Comparison of ENCODE assay signal across 8 mouse cellular contexts in the genomic region with DNA sequence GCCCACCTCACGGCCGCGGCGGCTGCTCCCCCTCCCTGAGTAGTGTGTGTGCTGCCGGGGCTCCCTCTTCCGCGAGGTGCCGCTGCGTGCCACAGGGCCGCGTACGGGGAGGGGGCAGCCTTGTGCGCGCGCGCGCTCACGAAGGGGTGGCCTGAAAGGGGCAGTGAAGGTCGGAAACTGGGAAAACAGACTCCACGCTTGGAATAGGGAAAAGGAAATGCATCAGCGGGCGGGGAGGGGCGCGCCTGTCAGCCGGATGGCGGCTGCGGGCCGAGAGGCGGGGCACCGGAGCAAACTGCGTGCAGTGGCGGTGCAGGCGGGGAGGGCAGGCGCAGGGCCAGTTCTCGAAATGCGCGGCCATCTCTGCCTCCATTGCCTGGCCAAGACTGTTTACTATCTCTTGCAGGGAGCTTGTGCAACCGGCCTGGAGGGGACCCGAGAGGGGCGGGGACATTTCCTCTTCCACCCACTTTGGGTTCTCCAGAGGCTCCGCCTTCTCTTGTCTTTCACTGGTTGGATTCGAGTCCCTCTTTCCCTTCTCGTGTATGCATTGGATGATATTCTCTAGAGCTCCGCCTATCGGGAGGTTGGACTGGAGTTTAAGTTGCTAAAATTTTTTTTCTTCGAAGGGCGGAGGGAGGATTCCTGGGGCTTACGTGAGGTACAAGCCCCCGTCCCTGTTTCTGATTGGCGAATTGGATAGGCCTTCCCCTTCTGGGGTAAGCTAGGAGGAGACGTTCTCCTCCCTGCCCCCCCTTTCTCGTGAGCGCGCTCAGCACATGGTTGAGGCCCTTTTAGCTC. TPM values are rescaled to one million over a fixed set of nuclear protein-coding genes. Genes with fewer than 3 reads are reported as not detected.
DNase-seq lines count a peak whose midpoint lies in the region; ATAC-seq lines count a peak whose summit lies in the region.

No protein-coding gene starts in this region.

- peak overlapping the region; percentile 98 for H3K27ac ChIP-seq in hindbrain, embryonic 11.5 days (ENCODE audit: low read depth, low read length)

- DNase-seq in Muller cell, postnatal 12 days (ENCODE audit: inconsistent ontology term): peak; percentile 100
- peak; percentile 99 for DNase-seq in cerebellum, adult 9-11 months
- peak; percentile 99 for DNase-seq in frontal cortex, adult 2 months (ENCODE audit: extremely low spot score in 1 of 2, low spot score in 1 of 2)
- peak; percentile 95 for DNase-seq in hindbrain, embryonic 11.5 days (ENCODE audit: low spot score)
- peak; percentile 91 to 94 for DNase-seq in layer of hippocampus, postnatal 10 days (ENCODE audit: low spot score in 2 of 2)
- DNase-seq in lung, postnatal 10 days: peak; percentile 100
- peak; percentile 96 for DNase-seq in ovary, postnatal 36 days (ENCODE audit: low spot score)
- DNase-seq in thymus, postnatal 25 days: peak; percentile 94

- WGBS in hindbrain, embryonic 11.5 days: under 1% methylated on average over 50 of the region's 54 CpGs

- peak overlapping the region; percentile 73 for H3K9ac ChIP-seq in hindbrain, embryonic 11.5 days (ENCODE audit: low read depth, low read length)

- peak overlapping the region; percentile 92 for H3K4me3 ChIP-seq in hindbrain, embryonic 11.5 days (ENCODE audit: low read depth, low read length)

- peaks cover 4% of the 10 kb centered on the region; the same call in 1 of the 2 replicates for H3K4me1 ChIP-seq in hindbrain, embryonic 11.5 days (replicated peaks; ENCODE audit: control insufficient read depth, insufficient read depth, low read length)

- no peaks in the 10 kb centered on the region for H3K36me3 ChIP-seq in hindbrain, embryonic 11.5 days (ENCODE audit: control insufficient read depth, insufficient read depth, low read length)

- ATAC-seq in hindbrain, embryonic 11.5 days (ENCODE audit: low FRiP score): peak; percentile 74

- no peaks in the 10 kb centered on the region for H3K27me3 ChIP-seq in hindbrain, embryonic 11.5 days (ENCODE audit: control insufficient read depth, insufficient read depth, low read length)

- no peaks in the 10 kb centered on the region for H3K9me3 ChIP-seq in hindbrain, embryonic 11.5 days (ENCODE audit: control insufficient read depth, low read length)

- peak overlapping the region; percentile 91 for H3K4me2 ChIP-seq in hindbrain, embryonic 11.5 days (replicated peaks; ENCODE audit: low read depth, low read length)

RNA-seq across cellular contexts. Expression of gene Sin3a, which starts 1.3 kb away (rescaled TPM):
- polyA plus RNA-seq in frontal cortex, adult 2 months (2012; rRNA removed): 27.4 and 29.9 TPM in 2 replicates
- 52.8 and 53.8 TPM in 2 replicates for polyA plus RNA-seq in hindbrain, embryonic 11.5 days (2014; fragmentation: Nextera tagmentation; extraction: Ambion mirVana)
- 10 to 100 TPM; 36.2 to 36.4 TPM for total RNA-seq in layer of hippocampus, postnatal 10 days (2021)

RNA-seq across cellular contexts. Expression of gene Man2c1, which starts 57.3 kb away (rescaled TPM):
- polyA plus RNA-seq in frontal cortex, adult 2 months (2012; rRNA removed): 241 and 243 TPM in 2 replicates
- polyA plus RNA-seq in hindbrain, embryonic 11.5 days (2014; fragmentation: Nextera tagmentation; extraction: Ambion mirVana): 19.2 and 22.3 TPM in 2 replicates
- 100 to 1,000 TPM; 138 to 140 TPM for total RNA-seq in layer of hippocampus, postnatal 10 days (2021)

Comparison
In these comparisons a context has a peak if more than half of its experiments do, and no peak if none do; other contexts are left out.
1. Peak in every context shown above with its lines: DNase-seq, ATAC-seq, H3K4me3 ChIP-seq and H3K27ac ChIP-seq.
2. RNA of gene Man2c1, which starts 57.3 kb away (polyA plus RNA-seq): 241 to 243 TPM in frontal cortex, adult 2 months; 19.2 to 22.3 TPM in hindbrain, embryonic 11.5 days; every median in the first group is over 10 times any median in the second.